Mouse (Mus musculus) gonadal fat pad, adult 2 months (tissue): ENCODE data around the gene Slc2a8. TPM values are rescaled to one million over a fixed set of nuclear protein-coding genes. Genes with fewer than 3 reads are reported as not detected.

Experiments
- DNase-seq: peaks from one replicate; pipeline ENCODE4 v3.0.0-alpha.2; 2012; ENCODE audit warnings: low read depth
- polyA plus RNA-seq: library from polyadenylated mRNA; depleted of rRNA; stranded (reverse); fragments of >200 nt; gene quantifications from 2 replicates; pipeline ENCODE4 v1.2.3, GENCODE M21; 2012

Gene Slc2a8
- polyA plus RNA-seq, 1 experiment, result 53.7 TPM

DNA sequence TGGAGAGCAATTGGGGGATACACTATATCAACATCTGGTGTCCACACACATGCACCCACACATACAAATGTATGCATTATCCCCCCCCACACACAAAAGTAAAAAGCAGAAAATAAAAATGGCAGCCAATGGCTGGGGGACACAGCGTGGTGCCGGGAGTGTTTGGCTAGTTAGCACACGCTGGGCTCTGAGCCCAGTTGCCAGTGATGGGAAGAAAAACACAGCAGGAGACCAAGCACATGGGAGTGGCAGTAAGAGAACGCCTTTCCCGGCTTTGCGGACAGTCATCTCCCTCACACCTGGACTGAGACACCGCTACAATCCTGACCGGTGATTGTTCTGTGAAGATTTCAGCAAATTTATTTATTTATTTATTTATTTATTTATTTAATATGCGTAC, 10.6 kb downstream of the Slc2a8 start:
- no peak for DNase-seq

DNA sequence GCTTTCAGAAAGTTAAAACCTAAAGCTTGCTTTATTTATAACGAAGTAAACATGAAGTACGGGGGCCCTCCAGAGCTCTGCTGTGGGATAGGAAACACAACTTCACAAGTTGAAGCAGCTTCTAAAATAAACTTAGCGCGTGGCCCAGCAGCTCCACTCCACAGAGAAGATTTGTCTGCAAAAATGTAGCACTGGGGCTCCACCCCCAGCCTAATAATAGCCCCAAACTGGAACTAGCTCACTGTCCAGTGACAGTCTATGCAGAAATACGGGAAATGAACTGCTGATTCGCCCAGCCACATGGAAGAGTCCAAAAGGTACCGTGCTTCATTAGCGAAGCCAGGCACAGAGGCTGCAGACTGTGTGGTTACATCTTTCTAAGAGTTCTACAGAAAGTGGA, 12.6 kb downstream of the Slc2a8 start:
- DNase-seq, result no peak

DNA sequence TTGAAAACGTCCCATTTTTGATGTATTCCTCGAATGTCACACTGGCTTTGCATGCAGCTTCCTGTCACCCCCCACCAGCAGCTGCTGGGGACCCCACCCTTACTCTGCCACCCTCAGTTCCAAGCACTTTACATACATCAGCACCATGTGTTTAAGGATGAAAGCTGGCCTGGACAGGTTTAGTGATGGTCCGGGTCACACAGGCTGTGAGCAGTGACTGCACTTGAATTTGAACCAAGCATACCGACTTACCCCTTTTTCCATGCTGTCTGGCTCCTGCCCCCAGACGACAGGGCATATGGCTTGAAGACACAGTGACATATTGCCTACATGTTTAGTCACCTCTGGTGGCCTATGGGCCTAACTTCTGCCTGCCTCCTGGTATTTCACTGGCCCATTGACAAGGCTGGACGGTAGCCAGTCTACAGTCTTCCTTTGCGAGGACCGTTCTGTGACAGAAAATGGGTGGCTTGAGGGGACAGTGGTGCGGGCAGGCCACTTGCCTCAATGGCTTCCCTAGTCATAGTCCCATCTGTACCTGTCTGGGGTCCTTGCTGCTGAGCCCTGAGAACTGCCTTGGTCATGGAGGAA, 13.8 kb downstream of the Slc2a8 start:
- no peak for DNase-seq

DNA sequence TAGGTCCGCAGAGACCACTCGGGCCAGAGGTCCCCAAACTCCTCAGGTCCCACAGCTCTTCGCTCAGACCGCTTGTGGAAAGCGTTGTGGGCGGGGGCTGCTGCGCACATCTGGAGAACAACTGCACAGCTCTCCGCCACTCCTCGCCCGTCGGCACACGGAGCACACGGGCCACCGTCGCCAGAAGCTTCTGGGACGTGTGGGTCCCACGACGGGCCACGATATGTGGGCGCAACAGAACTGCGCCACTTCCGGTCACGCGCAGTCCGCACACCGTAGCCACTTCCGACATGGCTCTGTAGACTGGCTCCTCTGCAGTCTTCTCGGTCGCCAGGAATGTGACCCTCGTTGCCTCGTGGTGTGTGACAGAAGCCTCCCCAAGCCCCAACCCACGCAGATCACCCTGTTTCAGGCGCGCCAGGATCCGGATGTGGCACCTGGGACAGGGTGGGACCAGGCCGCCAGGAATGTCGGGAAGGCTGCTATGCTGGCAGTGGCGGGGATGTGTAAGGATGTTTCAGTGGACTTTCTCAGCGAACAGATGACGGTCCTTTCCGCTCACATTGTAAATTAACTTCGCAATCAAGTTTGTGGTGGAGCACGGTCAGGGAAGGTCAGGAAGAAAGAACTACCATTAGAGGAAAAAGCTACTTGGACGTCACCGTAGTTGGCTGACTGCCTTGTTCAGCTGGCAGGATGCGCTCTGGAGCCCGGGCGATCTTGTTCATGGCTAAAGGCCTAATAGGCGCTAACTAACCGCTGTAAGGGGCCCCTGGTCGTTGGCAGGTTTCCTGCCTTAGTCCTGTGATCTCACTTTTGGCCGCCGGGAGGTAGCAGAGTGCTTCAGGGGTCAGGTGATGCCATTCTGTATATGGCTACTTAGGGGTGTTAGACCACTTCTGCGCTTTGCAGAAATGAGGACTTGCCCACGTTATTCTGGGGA, 14.9 kb downstream of the Slc2a8 start:
- DNase-seq, result no peak

DNA sequence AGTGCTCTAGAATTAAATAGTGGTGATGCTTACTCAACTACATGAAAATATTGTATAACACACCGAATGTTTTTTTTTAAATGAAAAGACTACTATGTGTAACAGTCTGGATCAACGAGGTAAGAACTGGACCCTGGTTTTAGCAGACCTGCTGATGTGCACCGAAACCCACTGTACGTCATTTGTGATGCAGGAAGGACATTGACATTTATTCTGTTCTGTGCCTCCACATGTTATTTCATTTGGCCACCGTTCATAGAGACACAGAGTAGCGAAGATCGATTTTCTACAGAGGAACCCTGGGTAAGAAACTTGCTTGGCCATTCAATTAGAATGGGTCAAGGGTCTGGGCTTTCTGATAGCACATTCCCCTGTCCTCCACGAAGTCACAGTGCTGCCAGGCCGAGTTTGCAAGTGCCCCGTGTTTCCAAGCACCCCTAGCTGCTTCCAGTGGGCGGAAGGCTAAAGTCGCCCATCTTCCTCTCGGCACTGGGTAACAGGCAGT, 15.6 kb downstream of the Slc2a8 start:
- DNase-seq, result no peak

DNA sequence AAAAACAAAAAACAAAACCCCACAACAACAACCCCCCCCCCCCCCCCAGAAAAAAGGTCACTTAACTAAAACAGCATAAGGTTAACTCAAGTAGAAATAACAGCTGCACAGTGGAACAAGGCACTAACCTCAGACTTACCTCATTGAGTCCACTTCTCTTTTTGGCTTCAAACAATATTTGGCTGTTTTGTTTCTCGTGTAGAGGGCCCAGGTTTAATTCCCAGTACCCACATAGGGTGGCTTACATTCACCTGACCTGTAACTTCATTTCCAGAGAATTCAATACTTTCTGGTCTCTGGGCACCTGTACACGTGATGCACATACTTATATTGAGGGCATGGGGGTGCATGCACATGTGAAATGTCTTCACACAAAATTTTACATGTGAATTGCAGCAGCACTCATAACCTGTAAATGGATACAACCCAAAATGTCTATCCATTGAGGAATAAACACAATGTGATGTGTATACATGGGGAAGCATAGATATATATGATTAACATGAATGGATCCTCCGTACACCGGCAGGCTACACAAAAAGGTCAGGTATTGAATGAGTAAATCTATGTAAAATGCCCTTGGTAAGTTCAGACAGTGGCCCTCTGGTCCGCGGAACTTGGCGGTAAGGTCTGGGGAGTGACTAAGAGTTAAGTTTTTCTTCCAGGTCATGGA, 16.2 kb downstream of the Slc2a8 start:
- DNase-seq, result no peak

DNA sequence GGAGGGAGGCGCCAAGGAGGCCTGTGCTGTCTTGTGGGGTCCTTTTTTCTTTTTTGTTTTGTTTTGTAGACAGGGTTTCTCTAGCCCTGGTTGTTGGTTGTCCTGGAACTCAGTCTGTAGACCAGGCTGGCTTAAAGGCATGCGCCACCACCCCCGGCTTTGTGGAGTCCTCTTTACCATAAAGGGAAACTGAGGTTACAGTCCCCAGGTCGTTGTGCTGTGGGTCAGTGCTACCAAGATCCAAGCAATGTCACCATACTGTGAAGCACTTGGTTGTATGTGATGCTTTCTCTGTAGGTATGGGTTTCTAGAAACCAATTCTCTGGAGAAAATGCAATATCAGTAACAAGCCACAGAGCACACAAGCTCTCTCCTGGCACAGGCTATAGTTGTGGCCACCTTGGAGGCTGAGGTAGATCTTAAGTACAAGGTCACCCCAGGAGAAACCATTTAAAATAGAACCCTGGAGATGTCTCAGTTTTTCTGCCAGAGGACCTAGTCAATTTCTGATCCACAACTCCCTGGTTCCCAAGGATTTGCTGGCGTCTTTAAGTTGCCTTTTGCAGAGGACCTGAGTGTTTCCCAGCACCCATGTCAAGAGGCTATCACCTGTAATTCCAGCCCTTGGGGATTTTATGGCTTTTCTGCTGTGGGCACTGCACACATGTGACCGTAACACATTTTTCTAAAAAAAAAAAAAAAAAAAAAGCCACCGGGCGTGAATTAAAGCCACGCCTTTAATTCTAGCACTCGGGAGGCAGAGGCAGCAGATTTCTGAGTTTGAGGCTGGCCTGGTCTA, 17.0 kb downstream of the Slc2a8 start:
- no peak for DNase-seq

DNA sequence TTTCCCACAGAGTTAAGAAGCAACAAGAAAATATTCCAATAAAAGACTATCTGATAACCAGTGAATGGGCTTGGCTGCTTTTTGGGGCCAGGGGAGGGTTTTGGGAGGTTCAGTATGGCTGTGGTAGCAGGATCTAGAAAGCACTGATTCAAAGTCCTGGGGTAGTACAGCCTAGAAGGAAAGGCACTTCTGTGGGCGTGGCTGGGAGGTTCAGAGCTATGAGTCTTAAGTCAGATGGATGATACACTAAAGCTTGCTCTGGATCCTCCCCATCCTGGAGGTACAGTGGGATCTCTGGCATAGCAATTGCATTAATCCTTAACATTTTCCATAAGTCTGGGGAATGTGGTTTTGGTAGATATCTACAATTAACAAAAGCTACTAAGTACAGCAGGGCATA, 17.9 kb downstream of the Slc2a8 start:
- DNase-seq, result no peak

DNA sequence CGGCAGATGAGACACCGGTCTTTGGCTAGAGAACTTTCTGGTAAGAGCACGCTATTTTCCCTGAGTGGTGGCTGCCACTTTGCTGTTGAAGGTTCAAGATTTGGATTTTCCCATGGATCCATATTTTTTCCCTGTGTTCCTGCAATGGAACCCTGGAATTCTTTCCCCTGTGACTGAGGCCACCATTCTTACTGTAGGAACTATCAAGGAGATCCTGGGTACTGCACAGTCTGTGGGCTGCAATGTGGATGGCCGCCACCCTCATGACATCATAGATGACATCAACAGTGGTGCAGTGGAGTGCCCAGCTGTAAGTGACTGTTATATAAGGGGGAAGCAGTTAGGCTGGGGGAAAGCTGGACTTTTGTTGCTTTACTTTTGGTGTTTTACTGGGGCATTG, 18.3 kb downstream of the Slc2a8 start:
- DNase-seq, result no peak

DNA sequence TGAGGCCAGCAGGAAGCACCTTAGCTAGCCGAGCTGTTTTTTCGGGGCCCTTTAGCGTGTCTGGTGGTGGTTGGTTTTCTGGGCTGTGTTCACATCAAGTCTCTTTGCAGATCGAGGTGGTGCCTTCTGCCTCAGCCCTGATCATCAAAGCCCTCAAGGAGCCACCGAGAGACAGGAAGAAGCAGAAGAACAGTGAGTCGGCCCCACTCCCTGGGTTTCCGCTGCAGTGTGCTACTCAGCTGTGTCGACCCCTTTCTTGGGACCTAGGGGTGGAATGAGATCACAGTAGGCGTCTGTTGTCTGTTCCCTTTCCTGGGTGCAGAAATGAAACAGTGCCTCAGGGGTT, 19.0 kb downstream of the Slc2a8 start:
- DNase-seq, result no peak

DNA sequence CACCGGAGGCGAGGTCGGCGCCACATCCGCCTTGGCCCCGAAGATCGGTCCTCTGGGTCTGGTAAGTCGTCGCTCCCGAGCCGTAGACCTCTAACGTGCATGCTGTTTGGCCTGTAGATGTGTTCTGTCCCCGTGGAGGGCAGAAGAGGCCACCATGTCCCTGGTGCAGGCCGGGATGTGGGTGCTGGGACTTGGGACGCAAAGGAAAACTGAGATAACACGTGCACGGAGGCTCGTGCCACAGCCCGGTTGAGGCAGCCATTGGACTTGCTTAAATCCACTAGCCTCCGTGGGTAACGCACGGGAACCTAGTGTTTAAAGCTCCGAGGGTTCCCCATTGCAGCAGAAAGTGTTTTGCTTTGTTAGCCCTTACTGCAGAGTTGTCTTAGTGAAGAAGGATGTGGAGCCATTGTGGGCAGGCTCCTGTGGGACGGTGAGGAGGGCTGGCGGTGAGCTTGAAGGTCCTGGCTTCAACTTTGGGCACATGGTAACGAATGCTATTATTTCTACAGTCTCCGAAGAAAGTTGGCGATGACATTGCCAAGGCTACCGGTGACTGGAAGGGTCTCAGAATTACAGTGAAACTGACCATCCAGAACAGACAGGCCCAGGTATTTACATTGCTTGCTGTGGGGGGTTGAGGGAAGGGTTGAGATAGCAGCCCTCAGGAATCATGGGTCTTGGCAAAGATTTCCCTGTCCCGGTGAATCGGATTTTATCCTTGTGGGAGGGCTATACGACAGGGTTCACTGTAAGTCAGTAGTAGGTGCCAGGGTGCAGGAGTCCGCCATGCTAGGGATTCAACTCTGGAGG, 19.6 kb downstream of the Slc2a8 start:
- no peak for DNase-seq

DNA sequence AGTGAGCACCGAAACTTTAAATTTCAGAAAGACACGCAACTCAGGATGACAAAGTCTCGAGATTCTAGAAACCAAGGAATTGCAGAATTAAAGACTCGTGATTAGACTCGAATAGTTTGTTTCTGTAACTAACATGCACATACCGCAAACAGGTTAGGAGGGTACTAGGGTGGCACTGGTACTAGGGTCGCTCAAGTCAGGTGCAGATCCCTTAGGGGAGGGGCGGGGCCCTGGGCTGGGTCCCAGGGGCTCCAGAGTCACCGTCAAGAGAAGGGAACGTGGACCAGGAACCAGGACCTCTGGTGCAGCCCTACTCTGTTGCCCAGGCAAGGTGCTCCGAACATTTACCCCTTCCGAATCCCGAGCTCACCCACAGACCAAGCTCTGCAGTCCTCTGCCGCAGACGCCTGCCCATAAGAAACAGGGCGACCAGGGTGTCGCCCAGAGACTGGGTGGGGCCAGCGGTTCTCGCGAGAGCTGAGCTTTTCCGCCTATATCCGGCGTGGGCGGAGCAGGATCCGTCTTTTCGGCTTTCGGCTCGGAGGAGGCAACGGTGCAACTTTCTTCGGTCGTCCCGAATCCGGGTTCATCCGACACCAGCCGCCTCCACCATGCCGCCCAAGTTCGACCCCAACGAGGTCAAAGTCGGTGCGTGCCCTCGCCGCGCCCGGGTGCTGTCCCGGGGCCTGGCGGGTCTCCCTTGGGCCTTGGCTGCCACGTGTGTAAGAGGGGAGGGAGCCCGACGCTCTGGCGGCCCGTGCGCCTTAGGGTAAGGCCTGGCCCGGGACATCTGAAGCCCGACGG, 20.5 kb downstream of the Slc2a8 start, which contains the start of the genes Rpl12 and Lrsam1:
Gene Rpl12 (plus strand): TSS at position 368 of the 804 bp plus-strand sequence.
Gene Lrsam1 (minus strand): TSS at position 423 of the 804 bp plus-strand sequence.
- no peak for DNase-seq

DNA sequence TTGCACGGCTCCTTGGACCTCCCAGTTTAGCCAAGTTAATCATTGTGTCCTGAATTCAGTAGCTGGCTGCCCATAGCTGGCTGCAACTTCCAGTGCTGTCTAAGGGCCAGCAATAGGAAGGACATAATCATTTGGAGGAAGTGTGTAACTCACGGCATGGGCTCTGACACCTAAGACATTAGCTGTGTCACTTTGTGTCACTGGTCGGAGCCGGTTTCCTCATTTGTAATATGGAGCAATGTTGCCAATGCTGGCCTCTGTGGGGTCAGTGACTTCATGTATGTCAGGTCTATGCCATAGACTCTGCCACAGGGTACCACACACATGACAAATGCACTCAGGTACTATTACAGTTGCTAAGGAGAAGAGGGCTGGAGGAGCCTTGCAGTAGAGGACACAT, 21.6 kb downstream of the Slc2a8 start:
- DNase-seq, result no peak

DNA sequence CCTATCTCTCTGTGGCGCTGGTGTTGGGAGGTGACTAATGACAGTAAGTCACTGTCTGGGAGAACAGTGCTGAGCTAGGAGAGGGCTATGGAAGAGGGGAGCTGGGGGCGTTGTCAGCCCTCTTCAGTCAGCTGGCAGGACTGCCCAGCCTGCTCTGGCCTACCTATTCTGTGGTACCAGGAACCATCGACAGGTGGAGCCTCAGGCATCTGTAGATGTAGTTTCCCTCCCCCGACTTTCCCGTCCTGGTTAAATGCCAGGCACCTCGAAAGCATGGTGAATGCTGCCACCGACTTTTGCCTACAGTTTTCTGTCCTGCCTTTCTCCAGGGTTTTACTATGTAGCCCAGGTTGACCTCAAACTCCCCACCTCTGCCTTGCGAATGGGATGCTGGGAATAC, 24.5 kb downstream of the Slc2a8 start:
- no peak for DNase-seq

DNA sequence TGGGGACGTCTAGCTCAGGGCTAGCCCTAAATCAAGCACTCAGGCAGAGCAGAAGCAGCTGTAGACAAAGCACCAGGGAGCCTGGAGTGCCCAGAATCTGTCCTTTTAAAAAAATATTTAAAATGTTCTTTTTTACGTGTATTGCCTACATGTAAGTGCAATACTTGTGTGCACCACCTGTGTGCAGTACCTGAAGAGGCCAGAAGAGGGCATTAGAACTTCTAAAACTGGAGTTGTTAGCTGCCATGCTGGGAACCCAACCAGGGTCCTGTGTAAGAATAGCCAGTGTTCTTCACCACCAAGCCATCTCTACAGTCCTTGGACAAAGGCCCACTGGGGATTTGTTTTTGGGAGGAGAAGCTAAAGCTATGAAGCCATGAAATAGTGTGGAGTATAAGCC, 27.3 kb downstream of the Slc2a8 start:
- no peak for DNase-seq

DNA sequence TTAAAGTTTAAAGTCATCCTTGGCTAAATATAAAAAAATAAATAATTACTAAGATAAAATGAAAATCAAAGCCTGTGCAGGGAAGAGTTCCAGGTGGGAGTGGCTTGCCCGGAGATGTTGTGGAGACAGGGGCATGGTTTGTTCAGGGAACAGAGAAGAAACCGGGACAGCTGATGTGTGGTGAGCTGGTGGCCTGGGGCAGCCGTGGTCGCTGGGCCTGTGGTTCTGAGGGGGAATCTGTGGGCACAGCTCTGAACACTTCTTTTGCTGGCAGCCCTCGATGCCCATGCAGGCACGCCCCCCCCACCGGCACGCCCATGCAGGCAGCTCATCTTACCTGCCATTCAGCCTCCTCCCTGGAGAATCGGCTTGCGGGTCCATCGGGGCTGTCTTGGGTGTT, 34.4 kb downstream of the Slc2a8 start:
- no peak for DNase-seq

DNA sequence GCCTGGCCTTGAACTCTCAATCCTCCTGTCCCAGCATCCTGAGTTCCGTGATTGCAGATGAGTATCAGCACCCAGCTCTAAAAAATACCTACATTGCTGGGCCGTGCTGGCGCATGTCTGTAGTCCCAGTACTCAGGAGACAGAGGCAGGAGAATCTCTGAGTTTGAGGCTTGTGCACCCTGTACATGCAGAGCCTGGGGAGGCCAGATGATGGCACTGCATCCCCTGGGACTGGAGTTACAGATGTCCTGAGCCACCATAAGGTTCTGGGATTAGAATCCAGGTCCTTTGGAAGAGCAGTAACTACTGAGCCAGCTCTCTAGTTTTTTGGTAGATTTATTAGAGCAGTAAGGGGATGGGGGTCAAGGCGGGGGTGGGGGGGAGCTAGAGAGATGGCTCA, 41.4 kb downstream of the Slc2a8 start:
- DNase-seq, result no peak

DNA sequence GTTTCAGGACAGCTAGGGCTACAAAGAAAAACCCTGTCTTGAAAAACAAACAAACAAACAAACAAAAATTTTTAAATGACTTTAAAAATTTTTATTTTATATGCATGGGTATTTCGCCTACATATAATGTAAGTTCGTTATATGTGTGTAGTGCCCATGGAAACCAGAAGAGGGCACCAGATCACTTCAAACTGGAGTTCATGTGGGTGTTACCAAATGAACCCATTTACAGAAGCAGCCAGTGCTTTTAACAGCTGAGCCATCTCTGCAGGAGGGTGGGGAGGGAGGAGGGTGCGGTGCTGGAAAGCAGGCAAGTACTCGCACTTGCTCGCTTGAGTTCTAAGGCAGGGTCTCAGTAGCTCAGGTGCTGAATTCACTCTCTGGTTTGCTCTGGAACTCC, 42.5 kb downstream of the Slc2a8 start:
- no peak for DNase-seq

DNA sequence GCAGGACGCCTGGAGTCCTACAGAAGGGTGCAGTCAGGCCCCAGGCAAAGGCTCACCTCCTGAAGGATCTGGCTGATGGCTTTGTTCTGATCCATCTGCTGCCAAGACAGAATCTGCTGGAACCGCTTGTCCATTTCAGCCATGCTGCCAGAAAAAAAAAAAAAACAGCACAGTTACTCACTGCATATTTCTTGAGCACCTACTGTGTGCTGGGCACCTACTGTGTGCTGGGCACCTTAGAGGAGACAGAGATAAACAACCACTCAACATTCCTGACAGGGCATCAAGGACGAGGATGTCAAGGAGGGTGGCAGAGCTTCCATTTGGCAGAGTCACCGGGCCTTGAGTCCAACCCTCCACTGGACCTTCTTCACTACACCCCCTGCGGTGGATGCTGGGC, 43.1 kb downstream of the Slc2a8 start:
- no peak for DNase-seq

DNA sequence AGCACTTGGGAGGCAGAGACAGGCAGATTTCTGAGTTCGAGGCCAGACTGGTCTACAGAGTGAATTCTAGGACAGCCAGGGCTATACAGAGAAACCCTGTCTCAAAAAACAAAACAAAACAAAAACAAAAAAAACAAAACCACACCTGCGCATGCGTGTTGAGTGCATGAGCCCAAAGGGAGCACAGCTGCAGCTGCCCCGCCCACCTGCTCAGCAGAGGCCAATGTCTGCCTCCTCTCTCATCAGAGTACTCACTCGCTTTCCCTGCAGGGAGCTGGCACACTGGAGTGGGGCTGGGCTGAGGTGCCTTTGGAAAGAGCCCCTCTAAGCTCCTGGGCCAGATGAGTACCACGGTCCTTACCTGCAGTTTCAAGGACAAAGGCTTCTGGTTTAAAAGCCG, 50.2 kb downstream of the Slc2a8 start:
- DNase-seq, result no peak
